Mouse (Mus musculus) kidney, postnatal 0 days (tissue): ENCODE data around the gene Rpe. TPM values are rescaled to one million over a fixed set of nuclear protein-coding genes. Genes with fewer than 3 reads are reported as not detected.
A peak's percentile ranks its signal among the peaks of the same experiment; 100 is the strongest.

Source experiments
- ATAC-seq: fragments of 200-750 bp; cut with Nextera tagmentation; replicated peaks from 2 replicates; pipeline ENCODE4 v1.8.0; 2017; ENCODE audit warnings: low read depth, moderate number of reproducible peaks, moderate TSS enrichment, moderate library complexity; ENCODE audit not compliant: low FRiP score
- DNase-seq: peaks from one replicate; pipeline ENCODE4 v3.0.0-alpha.2; 2016; ENCODE audit warnings: low spot score
- H3K27ac ChIP-seq: fragments of 300-500 bp; sonication (generic); 2 replicates; pipeline ENCODE4 v1.5.1; 2014; ENCODE audit warnings: mild to moderate bottlenecking
- H3K27me3 ChIP-seq: fragments of 300-500 bp; sonication (generic); 2 replicates; pipeline ENCODE4 v1.6.1; 2014; ENCODE audit warnings: low read length, mixed read lengths; ENCODE audit not compliant: insufficient read depth
- H3K36me3 ChIP-seq: fragments of 300-500 bp; sonication (generic); 2 replicates; pipeline ENCODE4 v1.6.1; 2014; ENCODE audit warnings: low read length, mixed read lengths; ENCODE audit not compliant: insufficient read depth
- H3K4me1 ChIP-seq: fragments of 300-500 bp; sonication (generic); replicated peaks from 2 replicates; pipeline ENCODE4 v1.6.1; 2014; ENCODE audit warnings: antibody characterized with exemption, low read length, mixed read lengths; ENCODE audit not compliant: insufficient read depth
- H3K4me2 ChIP-seq: fragments of 300-500 bp; sonication (generic); 2 replicates; pipeline ENCODE4 v1.6.1; 2014; ENCODE audit warnings: mild to moderate bottlenecking, low read length, moderate library complexity, mixed read lengths
- H3K4me3 ChIP-seq: fragments of 300-500 bp; sonication (generic); replicated peaks from 2 replicates; pipeline ENCODE4 v1.5.1; 2014; ENCODE audit warnings: low read depth, low read length
- H3K9ac ChIP-seq: fragments of 300-500 bp; sonication (generic); 2 replicates; pipeline ENCODE4 v1.6.1; 2014; ENCODE audit warnings: low read depth, low read length
- H3K9me3 ChIP-seq: fragments of 300-500 bp; sonication (generic); replicated peaks from 2 replicates; pipeline ENCODE4 v1.6.1; 2016; ENCODE audit warnings: low read length, inconsistent platforms, mixed read lengths
- CTCF ChIP-seq: IDR thresholded peaks from 2 replicates; pipeline ENCODE4 v1.5.1; 2016; ENCODE audit warnings: antibody characterized with exemption, low read depth, mild to moderate bottlenecking, moderate library complexity
- WGBS: fragments of 180-500 bp; shearing (Covaris S2); extraction: QIAGEN DNeasy Blood & Tissue Kit; methylation state at CpG from one replicate; pipeline ENCODE4 v1.1.7; 2014; 5-methylcytosine and 5-hydroxymethylcytosine counted together
- polyA plus RNA-seq: library from polyadenylated mRNA; unstranded; fragments of >200 nt; fragmentation: Nextera tagmentation; extraction: Ambion mirVana; gene quantifications from 2 replicates; pipeline ENCODE4 v1.2.1, GENCODE M21; 2015

Rpe gene
- polyA plus RNA-seq, 1 experiment from 2014 or later, result 38.7 TPM

DNA sequence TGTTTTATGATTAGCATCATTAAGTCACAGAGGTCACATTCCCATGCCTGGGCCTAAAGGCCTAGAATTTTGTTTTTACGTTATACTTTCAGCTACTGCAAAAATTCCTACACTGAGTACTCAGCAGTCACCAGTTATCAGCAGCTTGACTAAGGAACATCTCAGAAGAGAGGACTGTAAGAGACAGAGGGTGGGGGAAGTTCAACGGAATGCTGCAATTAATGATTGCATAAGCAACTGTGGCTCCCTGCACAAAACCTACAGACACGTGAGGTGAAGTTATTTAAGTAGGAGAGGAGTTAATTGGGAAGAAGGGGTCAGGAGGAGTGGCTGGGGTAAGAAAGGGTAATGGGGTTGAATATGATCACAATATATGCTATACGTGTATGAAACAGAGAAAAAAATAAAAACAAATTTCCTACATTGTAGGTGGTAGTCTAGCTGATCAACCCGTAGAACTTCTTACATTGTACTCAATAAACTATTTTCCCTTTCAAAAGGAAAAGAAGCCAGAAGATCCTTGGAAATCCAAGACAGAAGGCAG is 410 bp upstream of the Rpe start:
- H3K4me3 ChIP-seq, result peak overlapping the region; percentile 87
- no peaks in the 10 kb centered on the region for H3K27me3 ChIP-seq
- H3K9ac ChIP-seq, result no peak overlapping the region
- DNase-seq (no peak), ATAC-seq (peak; percentile 4; the same call in 1 of the 2 replicates)
- no peak overlapping the region for H3K27ac ChIP-seq
- no peaks in the 10 kb centered on the region for H3K9me3 ChIP-seq
- no peaks in the 10 kb centered on the region for H3K36me3 ChIP-seq
- no peak for TF ChIP-seq CTCF
- WGBS, result 43% methylated on average over 5 of the region's 5 CpGs
- H3K4me1 ChIP-seq, result no peaks in the 10 kb centered on the region
- H3K4me2 ChIP-seq, result peak overlapping the region; percentile 76

DNA sequence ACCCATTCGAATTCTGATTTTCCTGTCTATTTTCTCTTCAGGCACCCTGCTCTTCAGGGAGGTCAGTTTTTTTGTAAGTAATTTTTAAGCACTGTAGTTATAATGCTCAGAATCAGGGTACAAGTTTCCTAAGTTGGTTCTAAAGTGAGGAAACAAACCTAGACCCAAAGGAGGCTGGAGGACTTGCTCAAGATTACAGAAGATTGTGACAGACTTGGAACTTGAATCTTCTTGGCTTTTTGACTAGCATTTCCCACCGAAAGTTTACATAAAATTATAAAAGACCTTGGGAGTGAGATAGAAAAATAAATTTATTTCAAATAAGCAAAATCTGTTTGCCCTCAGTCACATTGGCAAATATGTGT is 927 bp downstream of the Rpe start:
- Histone ChIP-seq H3K4me2 (peak overlapping the region; percentile 76), H3K9me3 (no peaks in the 10 kb centered on the region), H3K9ac (peak overlapping the region; percentile 84), H3K4me1 (no peaks in the 10 kb centered on the region), H3K27me3 (no peaks in the 10 kb centered on the region), H3K36me3 (no peaks in the 10 kb centered on the region), H3K4me3 (peak overlapping the region; percentile 87), H3K27ac (no peak overlapping the region)
- TF ChIP-seq CTCF, result no peak
- no peak for ATAC-seq
- DNase-seq, result no peak
- WGBS, result 20% methylated on average over 2 of the region's 2 CpGs

DNA sequence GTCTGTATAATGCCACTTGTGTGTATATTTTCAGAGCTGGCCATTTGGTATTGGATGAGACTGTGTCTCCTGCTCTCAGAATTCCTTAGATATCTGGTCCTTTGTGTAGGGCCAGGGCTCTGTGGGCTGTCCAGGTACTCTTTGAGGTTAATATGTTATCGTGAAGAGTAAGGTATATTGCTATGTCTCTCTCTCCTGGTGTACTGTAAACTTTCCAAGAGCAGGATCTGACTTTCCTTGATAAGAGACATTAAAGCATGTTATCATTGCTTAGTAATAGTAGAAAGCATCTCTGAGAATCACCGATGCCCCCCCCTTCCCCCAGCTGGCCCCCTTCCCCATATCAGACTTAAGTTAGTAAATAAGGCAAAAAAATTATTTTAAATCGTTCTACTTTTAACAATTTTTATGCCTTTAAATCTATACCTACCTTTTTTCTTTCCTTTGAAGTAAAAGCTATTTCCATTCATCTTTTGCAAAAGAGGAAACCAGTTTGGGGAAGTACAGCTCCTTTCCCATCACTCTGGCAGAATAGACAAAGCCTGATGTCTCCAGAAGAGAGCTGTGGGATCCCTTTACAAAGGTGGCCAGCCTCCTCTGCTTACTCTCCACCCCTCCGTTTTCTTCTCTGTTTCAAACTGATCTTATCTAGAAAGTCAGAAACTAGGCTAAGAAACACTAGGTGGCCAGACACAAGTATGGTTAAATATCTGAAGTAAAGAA is 2.2 kb downstream of the Rpe start:
- H3K27ac ChIP-seq, result no peak overlapping the region
- DNase-seq (no peak), ATAC-seq (no peak)
- H3K4me3 ChIP-seq, result no peak overlapping the region
- H3K4me2 ChIP-seq, result no peak overlapping the region
- no peaks in the 10 kb centered on the region for H3K27me3 ChIP-seq
- H3K9ac ChIP-seq, result no peak overlapping the region
- no peaks in the 10 kb centered on the region for H3K4me1 ChIP-seq
- TF ChIP-seq CTCF, result no peak
- H3K36me3 ChIP-seq, result no peaks in the 10 kb centered on the region
- 86% methylated on average over 4 of the region's 4 CpGs for WGBS
- no peaks in the 10 kb centered on the region for H3K9me3 ChIP-seq

DNA sequence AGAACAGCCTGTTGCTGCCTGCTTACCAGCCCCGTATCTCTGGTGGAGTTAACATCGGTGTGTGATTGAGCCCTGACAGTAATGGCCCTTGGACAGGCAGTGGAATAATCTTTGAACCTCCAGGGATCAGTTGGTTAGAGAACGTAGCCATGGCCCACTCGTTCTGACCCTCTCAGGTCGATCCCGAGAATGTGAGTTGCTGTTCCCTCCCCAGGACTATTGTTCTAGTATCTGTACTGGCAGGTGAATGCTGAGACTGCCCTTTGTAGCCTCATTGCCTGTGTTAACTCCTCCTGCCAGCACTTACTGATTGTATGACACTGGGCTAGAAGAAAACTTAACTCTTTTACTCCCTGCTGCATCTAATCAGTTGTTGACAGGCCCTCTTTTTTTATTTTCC is 3.9 kb downstream of the Rpe start:
- no peak overlapping the region for H3K4me3 ChIP-seq
- H3K27ac ChIP-seq, result no peak overlapping the region
- WGBS, result 40% methylated on average over 6 of the region's 6 CpGs
- H3K4me2 ChIP-seq, result no peak overlapping the region
- H3K9ac ChIP-seq, result no peak overlapping the region
- H3K36me3 ChIP-seq, result peaks cover 3% of the 10 kb centered on the region; the same call in 1 of the 2 replicates
- no peak for TF ChIP-seq CTCF
- H3K4me1 ChIP-seq, result no peaks in the 10 kb centered on the region
- H3K9me3 ChIP-seq, result no peaks in the 10 kb centered on the region
- no peaks in the 10 kb centered on the region for H3K27me3 ChIP-seq
- DNase-seq (no peak), ATAC-seq (no peak)

DNA sequence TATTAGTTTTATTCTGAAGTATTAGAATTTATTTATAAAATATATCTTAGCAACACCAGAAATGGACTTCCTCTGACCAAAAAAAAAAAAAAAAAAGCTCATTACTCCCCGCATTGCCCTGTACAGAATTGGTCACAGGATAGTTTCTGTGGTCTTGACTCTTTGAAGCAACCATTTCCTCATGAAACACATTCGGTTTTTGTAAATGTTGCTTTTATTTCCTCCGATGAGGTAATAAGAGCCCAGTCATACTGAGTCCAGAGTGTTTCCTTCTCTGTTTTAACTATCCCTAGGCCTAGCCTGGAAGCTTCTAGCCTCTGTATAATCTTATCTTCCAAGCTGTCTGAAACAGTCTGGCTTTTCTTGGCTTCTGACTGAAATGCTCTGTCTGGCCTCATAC is 12.2 kb downstream of the Rpe start:
- Histone ChIP-seq H3K9ac (no peak overlapping the region), H3K27ac (no peak overlapping the region), H3K4me2 (no peak overlapping the region), H3K4me3 (no peak overlapping the region), H3K36me3 (peaks cover 21% of the 10 kb centered on the region; the same call in 1 of the 2 replicates), H3K9me3 (no peaks in the 10 kb centered on the region), H3K27me3 (no peaks in the 10 kb centered on the region), H3K4me1 (no peaks in the 10 kb centered on the region)
- DNase-seq (no peak), ATAC-seq (no peak)
- WGBS, result 99% methylated on average over 3 of the region's 3 CpGs
- no peak for TF ChIP-seq CTCF

DNA sequence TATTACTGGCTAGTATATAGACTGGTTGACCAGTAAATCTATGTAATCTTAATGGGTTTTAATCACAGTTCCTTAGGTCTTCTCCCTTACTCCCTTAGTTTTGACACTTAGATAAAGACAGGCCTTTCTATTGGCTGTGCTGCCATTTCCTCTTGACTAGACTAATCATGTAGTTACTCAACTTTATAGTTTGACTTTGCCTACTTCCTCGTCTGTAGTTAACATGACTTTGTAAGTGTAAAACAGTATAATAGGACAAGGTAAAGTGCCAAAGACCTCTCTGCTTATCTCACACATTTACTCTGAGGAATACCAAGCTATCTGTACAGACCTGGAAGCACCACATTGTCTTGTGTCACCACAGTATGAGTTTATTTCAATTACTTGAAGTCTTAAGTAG is 29.9 kb downstream of the Rpe start:
- 78% methylated on average over 1 of the region's 1 CpGs for WGBS

More for the DNA sequence above, 29.9 kb downstream of the Rpe start:
- no peak for ATAC-seq
- Histone ChIP-seq H3K36me3 (peaks cover 14% of the 10 kb centered on the region), H3K4me3 (no peak overlapping the region), H3K9ac (no peak overlapping the region), H3K27ac (no peak overlapping the region), H3K4me1 (no peaks in the 10 kb centered on the region), H3K4me2 (no peak overlapping the region), H3K9me3 (no peaks in the 10 kb centered on the region), H3K27me3 (no peaks in the 10 kb centered on the region)
- TF ChIP-seq CTCF, result no peak
- DNase-seq, result no peak
